Mouse (Mus musculus): ENCODE measurements at regions not wholly inside any gene's neighbourhood (a gene's known extent, or its start where the extent isn't known, plus 50 kb on each side); places are given as distances from the start of the nearest gene placed in this dataset.
"Not testable (repeated sequence)": the region's sequence is repeated elsewhere in the genome, so short reads cannot be mapped to it uniquely, and the experiment has no call there.

DNA sequence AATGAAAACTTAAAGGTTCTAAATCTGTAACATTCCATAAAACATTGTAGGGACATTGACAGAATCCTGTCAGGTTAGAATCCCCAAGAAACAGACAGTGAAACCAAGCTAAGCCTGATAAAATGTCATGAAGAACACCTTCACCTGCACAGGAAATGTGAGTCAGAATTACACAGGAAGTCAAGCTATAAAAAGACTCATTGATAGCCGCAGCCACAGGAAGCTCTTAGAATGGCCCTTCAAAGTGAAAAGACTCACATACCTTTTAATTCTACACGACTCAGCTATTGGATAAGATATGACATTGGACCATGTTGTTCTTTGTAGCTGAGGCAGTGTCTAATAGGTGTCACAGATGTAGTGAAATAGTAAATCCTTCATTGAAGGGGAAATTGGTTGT lies 55.3 kb downstream of the Spin2c start:
- 44% methylated on average over 2 of the region's 2 CpGs for WGBS
- H3K4me1 ChIP-seq = no peaks in the 10 kb centered on the region
- no peaks in the 10 kb centered on the region for H3K36me3 ChIP-seq

DNA sequence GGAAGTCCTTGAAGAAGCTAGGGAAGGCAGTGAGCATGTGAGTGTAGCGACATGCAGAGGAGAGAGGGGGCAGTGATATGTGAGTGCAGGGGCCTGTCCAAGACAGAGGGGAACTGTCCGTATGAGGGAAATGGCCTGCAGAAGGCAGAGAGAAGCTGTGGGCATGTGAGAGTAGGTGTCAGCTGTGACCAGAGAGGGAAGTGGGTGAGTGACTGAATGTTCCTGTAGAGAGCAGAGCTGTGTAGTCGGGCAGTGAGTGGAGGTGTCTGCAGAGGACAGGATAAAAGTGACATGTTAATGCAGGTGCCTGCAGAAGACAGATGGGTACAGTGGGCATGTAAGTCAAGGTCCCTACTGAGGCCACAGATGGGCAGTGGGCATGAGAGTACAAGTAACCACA lies 84.4 kb downstream of the Samt1 start:
- no peak overlapping the region for H3K27ac ChIP-seq
- H3K4me1 ChIP-seq = no peaks in the 10 kb centered on the region
- no peak for DNase-seq (ENCODE audit: low spot score)
- no peaks in the 10 kb centered on the region for H3K36me3 ChIP-seq
- H3K4me3 ChIP-seq = no peak overlapping the region
- no peaks in the 10 kb centered on the region for H3K27me3 ChIP-seq (ENCODE audit: insufficient read depth, poor library complexity, severe bottlenecking)
- WGBS = 72% methylated on average over 3 of the region's 3 CpGs
- no peaks in the 10 kb centered on the region for H3K9me3 ChIP-seq

More for the DNA sequence above, 55.3 kb downstream of the Spin2c start:
- Histone ChIP-seq H3K27ac (no peak overlapping the region), H3K27me3 (ENCODE audit: insufficient read depth, poor library complexity, severe bottlenecking) (no peaks in the 10 kb centered on the region), H3K9me3 (no peaks in the 10 kb centered on the region), H3K4me3 (no peak overlapping the region)
- no peak for DNase-seq (ENCODE audit: low spot score)

DNA sequence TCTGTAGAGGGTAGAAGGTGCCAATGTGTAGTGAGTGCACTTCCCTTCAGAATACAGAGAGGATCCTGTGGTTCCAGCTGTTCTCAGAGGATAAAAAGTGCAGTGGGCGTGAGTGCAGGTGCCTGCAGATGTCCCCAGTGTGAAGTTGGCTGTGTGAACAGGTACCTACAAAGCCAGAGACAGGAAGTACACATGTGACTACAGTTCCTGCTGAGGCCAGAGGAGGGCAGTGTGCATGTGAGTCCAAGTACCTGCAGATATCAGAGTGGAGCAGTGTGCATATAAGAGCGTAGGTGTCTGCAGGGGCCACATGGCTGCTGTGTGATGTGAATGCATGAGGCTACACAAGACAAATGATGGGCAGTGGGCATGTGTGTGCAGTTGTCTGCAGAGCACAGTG lies 79.9 kb downstream of the Samt1 start:
- Histone ChIP-seq H3K9me3 (no peaks in the 10 kb centered on the region), H3K36me3 (no peaks in the 10 kb centered on the region), H3K27me3 (ENCODE audit: insufficient read depth, poor library complexity, severe bottlenecking) (no peaks in the 10 kb centered on the region), H3K27ac (no peak overlapping the region), H3K4me3 (no peak overlapping the region), H3K4me1 (no peaks in the 10 kb centered on the region)
- DNase-seq (ENCODE audit: low spot score) = no peak
- WGBS = 76% methylated on average over 2 of the region's 2 CpGs

DNA sequence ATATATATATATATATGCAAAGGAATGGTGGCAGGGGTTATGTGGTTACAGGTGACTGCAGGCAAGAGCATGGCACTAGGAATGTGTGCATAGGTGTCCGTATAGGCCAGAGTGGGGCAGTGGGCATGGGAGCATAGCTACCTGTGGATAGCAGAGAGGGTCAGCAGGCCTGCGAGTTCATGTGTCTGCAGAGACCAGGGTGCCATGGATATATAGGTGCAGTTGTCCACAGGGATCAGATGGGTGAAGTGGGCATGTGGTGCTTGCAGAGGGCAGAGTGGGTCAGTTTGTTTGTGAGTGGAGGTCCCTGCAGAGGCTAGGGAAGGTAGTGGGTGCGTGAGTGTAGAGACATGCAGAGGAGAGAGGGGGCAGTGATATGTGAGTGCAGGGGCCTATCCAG lies 76.3 kb downstream of the Samt1 start:
- peak; percentile 60 for DNase-seq (ENCODE audit: low spot score)
- no peaks in the 10 kb centered on the region for H3K4me1 ChIP-seq
- no peaks in the 10 kb centered on the region for H3K36me3 ChIP-seq
- H3K27ac ChIP-seq = no peak overlapping the region
- no peaks in the 10 kb centered on the region for H3K27me3 ChIP-seq (ENCODE audit: insufficient read depth, poor library complexity, severe bottlenecking)
- no peaks in the 10 kb centered on the region for H3K9me3 ChIP-seq
- no peak overlapping the region for H3K4me3 ChIP-seq
- WGBS = 79% methylated on average over 3 of the region's 3 CpGs

DNA sequence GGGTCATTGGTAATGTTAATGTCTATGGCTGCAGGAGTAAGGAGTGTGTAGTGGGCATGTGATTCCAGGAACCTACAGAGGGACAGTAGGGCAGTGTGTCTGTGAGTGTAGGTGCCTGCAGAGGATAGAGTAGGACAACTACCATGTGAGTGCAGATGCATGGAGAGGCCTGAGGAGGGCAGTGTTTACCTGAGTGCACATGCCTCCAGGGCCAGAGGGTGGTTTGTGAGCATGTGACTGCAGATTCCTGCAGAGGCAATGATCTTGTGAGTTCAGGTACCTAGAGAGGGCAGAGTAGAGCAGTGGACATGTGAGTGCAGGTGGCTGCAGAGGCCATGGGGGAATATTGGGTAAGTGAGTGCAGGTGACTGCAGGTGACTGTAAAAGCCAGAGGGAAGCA lies 75.1 kb downstream of the Samt1 start:
- peak; percentile 53 for DNase-seq (ENCODE audit: low spot score)
- Histone ChIP-seq H3K27ac (no peak overlapping the region), H3K4me3 (no peak overlapping the region)

DNA sequence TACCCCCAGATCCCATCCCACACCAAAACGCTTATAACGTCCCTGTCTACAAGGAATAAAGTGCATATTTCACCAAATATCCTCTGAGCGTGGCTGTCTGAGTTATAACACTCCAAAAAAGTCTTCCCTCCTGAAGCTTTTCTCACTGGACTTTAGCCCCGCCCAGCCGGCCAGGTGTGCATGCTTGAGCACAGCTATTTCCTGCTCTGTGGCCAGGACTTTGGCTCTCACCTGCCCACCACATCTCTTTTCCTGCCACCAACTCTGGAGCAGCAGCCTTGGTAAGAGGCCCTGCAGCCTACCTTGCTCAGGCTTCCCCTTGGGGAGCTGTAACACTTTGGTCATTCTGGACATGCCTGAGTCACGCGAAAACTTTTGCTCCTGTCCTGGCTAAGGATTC lies 72.4 kb downstream of the Samt1 start:
- Histone ChIP-seq H3K36me3 (no peaks in the 10 kb centered on the region), H3K9me3 (no peaks in the 10 kb centered on the region), H3K4me1 (no peaks in the 10 kb centered on the region), H3K4me3 (no peak overlapping the region), H3K27ac (no peak overlapping the region), H3K27me3 (ENCODE audit: insufficient read depth, poor library complexity, severe bottlenecking) (no peaks in the 10 kb centered on the region)
- peak; percentile 39 for DNase-seq (ENCODE audit: low spot score)
- 87% methylated on average over 7 of the region's 7 CpGs for WGBS

More for the DNA sequence above, 75.1 kb downstream of the Samt1 start:
- Histone ChIP-seq H3K27me3 (ENCODE audit: insufficient read depth, poor library complexity, severe bottlenecking) (no peaks in the 10 kb centered on the region), H3K4me1 (no peaks in the 10 kb centered on the region), H3K9me3 (no peaks in the 10 kb centered on the region), H3K36me3 (no peaks in the 10 kb centered on the region)

DNA sequence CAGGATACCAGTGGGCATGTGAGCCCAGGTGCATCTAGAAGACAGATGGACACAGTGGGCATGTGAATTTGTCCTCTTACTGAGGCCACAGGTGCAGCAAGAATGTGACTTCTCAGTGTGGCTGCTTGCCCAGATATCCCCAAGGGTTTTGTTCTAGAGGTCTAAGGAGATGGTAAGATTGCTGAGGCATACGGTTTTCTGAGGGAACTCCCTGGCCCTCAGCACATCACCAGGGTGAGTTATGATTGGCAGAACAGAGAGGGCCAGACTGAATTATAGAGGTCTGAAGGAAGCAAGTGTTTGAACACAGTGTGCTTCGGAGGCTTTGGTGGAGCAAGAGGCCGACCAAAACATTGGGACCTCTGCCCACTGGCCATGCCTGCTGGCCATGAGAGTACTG lies 71.3 kb downstream of the Samt1 start:
- H3K36me3 ChIP-seq; H3K27ac ChIP-seq; H3K4me3 ChIP-seq; H3K9me3 ChIP-seq; DNase-seq (ENCODE audit: low spot score); H3K27me3 ChIP-seq (ENCODE audit: insufficient read depth, poor library complexity, severe bottlenecking); H3K4me1 ChIP-seq: not testable (repeated sequence)
- 88% methylated on average over 3 of the region's 3 CpGs for WGBS

Measured in heart, embryonic 10.5 days (tissue).